Mouse (Mus musculus): ENCODE measurements around the gene 1700014D04Rik.
"Not testable (repeated sequence)": the region's sequence is repeated elsewhere in the genome, so short reads cannot be mapped to it uniquely, and the experiment has no call there.

The 1700014D04Rik gene

DNA sequence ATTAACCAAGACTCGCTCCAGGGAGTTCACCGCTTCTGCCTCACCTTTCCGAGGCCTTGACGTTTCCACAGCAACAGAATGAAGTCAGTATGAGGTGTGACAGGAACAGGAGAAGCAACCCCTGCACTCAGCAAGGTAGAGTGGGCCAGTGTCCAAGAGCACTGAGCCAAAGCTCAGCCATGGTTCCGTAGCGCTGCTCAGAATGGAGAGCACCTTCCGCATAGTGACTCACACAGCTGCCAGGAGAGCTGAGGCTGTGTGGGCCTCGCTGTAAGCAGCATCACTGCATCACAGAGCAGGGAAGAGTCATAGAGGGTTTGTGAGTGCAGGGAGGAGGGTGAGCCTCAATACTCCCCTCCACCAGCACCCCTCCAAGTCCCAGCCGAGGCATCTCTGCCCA lies at the start of gene 1700014D04Rik:
TSS of gene 1700014D04Rik (minus strand) at position 42 of the 400 bp plus-strand sequence.
- no peak for DNase-seq

DNA sequence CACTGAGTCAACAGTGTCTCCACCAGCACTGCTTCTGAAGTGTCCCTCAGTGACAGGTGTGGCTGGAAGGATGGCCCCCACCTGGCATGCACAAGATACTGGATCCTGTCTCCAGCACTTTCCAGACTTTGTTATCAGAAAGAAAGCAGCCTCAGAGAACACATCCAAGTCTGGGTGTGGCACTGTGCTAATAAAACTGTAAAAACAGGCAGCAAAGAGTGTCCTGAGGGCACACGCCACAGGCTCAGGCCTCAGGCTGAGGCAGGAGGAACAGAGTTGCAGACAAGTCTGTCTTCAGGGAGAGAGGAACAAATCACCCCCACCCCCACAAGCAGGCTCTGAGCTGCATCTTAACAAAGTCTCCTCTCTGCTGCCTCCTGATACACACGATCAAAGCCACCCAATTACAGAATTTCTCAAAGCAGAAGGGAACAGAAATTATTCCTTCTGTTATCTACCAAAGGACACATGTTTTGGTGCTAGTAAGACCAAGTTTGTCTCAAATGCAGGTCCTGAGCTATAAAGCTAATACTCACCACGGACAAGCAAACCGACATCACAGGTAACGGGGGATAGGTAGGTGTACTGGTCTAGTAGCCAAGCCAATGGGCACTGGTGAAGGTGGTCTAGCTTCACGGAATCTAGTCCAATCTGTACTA lies 49.4 kb upstream of the 1700014D04Rik start:
- DNase-seq = no peak

DNA sequence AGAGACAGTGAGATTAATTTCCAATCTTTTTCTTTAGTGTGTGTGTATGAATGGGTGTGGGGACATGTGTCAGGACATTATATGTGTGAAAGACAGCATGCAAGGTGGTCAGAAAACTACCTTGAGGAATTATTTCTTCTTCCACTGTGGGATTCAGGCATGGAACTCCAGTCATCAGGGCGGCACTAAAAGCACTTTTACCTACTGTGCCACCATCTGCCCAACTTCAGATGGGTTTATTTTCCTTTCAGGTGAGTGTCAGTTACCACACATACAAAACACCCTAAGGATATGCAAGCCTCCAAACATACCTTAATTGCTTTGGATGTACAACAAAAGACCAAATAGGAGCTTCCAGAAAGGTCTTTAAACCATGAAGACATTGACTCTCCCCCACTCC lies 48.2 kb upstream of the 1700014D04Rik start:
- DNase-seq = peak; percentile 20 to 51

DNA sequence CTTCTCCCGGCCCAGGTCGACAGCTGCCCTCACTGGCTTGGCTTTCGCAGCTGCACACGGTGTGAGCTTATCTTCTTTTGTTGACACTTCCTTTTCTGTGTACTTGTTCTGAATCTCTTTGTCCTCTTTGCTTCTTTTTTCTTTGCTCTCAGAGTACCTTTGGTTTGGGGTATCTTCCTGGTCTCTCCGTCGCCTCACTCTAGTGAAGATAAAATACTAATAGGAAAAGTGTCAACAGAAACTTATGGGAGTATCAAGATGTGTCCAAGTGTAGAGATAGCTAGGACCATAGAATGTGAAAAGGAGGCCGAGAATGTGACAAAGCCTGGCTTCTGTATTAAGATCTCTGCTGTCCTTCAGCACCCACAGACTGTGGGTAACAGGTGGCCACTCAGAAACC lies 35.6 kb upstream of the 1700014D04Rik start, which contains the start of gene Gm49354:
TSS of gene Gm49354 (minus strand) at position 101 of the 400 bp plus-strand sequence.
- DNase-seq = no peak

DNA sequence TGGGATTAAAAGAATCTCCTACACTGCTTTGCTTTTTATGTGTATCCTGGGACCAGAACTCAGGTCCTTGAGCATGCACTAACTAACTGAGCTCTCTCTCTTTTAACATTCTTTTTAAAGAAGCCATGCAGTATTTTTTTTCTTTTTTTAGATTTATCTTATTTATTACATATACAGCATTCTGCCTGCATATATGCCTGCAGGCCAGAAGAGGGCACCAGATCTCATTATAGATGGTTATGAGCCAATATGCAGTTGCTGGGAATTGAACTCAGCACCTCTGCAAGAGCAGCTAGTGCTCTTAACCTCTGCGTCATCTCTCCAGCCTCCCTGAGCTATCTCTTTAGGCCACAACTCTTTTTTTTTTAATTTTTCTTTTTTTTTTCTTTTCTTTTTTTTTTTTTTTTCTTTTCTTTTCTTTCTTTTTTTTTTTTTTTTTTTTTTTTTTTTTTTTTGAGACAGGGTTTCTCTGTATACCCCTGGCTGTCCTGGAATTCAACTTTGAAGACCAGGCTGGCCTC lies 33.3 kb upstream of the 1700014D04Rik start:
- not testable (repeated sequence) for DNase-seq

DNA sequence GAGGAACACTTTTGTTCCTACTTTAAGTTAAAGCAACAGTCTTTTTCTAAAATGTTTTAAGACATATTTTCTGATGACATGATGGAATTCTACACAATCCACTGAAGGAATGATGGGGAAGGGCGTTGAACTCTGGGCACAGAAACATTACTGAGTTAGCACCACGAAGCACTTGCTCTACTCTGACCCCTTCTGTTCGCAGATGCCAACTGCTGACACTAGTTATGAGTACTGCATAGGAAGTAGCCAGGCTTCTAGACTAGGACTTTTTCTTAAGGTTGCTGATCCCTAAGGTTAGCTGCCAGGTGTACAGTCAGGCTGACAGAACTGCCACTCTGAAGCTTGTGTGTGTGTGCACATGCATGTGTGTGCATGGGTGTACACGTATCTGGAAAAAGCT lies 32.7 kb upstream of the 1700014D04Rik start:
- DNase-seq = no peak

DNA sequence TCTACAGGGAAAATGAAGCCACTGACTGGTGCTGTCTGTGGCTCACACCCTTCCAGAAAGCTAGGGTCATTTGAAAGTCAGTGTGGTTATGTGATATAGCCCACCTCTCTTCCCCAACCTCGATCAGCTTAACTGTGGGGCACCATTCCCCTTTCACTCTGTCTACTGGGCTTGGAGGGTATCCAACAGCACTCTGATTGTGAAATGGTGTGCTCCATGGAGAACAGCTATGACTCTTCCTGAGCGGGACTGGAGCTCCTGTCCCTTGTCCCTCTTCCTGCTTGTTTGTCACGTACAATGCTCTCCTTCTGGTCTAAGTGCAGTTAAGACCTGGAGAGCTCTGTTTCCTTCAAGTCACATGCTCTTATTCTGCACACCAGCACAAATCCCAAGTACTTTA lies 28.6 kb upstream of the 1700014D04Rik start:
- DNase-seq = no peak

DNA sequence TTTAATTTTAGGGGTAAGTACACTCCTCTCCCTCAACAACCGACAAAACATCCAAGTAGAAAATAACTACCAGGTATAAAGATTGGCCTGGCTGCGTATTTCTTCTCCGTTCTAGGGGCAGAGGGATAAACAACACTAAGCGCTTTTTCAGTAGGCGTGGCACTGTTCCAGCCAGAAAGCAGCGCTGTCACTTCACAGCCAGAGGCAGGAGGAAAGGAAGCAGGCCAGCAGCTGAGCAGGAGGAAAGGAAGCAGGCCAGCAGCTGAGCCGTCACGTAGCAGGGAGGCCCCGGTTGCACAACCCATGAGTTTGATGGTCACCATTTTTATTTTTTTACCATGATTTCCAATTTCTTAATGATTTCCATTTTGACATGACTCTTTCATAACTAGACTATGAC lies 24.7 kb upstream of the 1700014D04Rik start:
- DNase-seq = peak; percentile 38 to 43

DNA sequence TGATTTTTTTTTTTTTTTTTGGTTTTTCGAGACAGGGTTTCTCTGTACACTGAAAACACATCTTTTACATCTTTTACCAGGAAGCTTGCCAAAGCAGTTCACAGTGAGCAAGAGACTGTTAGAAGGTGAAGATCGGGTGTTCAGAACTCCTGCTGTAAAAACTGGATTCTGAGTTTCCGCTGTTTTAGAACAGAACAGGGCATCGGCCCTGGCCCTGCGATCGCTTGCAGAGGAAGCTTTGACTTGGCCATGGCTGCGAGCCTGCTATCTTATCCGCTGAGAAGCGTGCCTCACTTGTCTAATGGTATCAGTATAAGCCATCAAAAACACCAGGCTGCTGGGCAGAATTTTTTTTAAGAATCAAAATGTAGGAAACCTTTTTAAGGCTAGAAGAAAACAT lies 24.3 kb upstream of the 1700014D04Rik start:
- peak in 1 of 2 experiments; percentile 21 for DNase-seq

DNA sequence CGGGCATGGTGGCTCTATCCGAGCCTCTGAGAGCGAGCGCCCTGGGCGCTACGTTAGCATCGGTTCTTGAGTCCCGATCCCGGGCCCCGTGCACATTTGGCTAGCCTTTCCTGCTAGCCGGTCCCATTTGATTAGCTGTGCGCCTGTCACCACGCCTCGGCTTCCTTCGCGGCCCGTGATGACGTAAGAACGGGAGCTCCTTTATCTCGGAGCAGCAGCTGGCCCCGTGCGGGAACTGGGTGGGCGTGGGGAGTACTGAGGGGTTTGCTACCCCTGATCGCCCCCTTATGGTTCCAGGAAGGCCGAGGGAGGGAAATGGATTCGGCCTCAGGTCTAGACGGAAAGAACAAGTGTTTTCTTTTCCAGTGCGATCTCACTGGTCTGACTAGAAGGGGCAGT lies 23.6 kb upstream of the 1700014D04Rik start:
- peak; percentile 73 to 80 for DNase-seq

DNA sequence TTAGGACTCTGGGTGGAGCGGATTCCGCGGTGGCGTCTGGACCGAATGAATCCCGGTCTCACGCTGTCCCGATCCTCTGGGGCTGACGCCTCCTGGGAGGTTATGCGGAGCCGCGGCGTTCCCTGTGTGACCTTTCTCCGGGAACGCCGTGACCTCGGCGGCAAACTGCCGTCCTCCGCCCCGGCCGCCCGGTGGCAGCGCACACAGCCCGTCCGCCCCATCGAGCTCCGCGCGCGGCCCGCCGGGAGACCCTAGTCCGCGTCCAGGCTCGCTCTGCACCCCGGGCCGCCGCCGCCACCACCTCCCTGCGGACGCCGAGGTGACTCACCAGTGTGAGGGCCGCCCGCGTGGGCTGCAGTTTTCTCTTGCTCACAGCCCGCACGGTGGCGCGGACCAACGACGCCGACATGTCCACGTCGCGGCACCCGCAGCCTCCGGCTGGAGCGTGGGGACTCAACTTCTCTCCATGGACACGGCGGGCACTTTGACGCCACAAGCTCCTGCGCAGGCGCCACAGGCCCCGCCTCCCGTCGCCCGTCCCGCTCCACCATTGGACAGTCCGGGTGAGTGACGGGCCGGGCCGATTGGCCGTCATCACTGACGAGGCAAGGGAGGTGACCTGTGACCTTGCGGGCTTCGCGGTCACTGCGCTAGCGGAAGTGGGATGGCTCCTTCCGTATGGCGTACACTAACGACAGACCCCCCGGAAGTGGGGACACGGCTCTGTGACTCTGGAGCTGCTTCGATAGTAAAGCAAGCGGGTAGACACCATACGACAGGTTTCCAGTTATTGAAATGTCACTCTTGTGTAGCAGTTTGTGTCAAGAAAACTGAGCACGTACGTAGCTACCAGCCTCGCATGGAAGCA lies 23.0 kb upstream of the 1700014D04Rik start, which contains the start of gene Isca1:
TSS of gene Isca1 (minus strand) at position 515 of the 868 bp plus-strand sequence.
- peak; percentile 99 for DNase-seq

DNA sequence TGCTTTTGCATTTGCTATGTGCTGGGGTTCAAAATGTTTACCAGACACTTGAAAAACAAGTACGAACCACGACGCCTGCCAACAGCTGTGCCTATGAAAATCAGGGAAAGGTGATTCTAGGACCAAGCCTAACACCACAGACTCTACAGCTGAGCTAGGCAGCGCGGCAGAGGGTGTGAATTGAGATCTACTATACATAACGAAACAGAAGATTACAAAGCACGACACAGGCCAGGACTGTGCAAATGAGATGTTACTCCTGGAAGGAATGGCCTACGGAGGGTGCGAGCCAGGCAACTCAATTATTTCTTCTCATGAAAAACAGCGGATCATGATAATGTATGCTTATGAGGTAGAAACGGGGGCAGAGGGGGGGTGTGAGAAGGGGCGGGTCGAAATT lies 22.0 kb upstream of the 1700014D04Rik start:
- DNase-seq = no peak

DNA sequence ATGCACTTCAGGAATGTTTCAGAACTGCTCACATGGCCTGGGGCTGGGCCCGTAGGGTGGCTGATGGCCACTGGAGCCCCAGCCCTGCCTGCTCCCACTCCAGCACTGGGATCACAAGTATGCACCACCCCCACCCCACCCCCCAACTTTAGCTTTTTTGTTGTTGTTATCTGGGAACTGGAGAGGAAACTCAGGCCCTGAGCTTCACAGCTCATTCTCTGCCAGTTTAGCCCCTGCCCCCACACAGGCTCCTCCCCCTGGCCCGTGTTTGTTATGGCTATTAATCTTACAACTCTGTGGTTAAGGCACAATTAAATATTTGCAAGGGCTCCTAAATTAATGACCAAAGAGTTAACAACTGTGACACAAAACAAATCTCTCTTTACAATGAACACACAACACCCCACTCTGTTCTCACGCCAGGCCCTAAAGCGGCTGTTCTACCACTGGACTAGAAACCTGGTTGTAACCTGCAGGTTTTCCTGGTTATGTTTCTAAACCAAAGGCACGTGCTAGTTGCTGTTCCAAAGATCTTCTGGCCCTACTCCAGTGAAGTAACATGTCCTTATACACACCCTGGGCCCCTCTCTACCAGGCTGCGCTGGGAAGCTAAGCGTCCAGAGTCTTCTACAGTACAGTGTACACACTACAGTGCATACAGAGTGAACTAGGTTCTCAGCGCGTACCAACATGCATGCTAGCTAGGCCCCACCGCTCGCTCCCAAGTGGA lies 20.4 kb upstream of the 1700014D04Rik start:
- no peak for DNase-seq

DNA sequence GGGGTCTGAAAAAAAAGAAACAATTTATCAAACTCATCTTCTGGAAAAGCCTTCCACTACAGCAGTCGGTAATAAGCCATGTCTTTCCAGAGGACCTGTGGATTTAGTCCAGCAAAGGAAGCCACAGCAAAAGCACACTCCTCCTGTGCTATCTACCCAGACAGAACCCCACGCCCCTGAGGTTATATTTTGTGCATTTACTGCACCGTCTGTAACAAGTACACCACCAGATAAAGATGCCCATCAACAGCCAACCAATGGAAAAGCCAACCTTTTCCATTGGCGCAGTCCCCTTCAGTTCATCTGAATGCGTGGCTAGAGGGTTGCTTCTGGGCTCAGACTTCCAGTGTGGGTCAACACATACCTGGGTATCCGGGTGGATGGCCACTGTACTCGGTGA lies 16.2 kb upstream of the 1700014D04Rik start:
- no peak for DNase-seq

DNA sequence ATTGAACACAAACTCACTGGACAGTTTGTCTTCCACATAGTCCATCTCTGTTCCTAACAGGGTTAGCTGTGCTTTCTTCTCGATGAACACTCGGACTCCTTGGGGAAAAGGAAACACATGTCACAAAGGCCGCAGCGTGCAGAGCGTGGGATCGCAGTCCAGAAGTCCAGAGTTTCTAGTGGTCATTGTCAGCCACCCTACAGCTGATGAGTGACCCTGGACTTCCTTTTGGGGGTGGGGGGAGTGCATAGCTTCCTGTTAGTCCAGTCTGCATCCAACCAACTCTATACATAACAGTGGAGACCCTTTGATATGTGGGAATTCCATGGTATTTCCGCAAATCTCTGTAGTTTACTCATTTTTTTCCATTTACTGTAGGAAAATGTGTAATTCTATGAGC lies 10.4 kb upstream of the 1700014D04Rik start:
- DNase-seq = no peak

DNA sequence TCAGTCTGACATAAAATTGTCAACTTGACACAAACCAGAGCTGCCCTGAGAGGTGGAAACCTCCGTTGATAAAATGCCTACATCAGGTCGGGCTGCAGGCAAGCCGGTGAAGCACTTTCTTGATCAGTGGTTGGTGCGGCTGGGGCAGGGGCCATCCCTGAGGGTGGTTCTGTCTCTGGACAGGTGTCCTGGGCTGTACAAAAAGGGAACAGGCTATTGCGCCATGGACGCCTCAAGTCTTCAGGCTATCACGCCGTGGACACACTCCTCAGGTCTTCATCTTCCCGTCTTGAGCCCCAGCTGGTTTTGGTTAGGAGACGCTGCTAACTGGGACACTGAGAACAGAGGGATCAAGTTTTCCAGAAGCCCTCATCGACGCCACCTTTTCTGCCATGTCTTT lies 3.8 kb upstream of the 1700014D04Rik start:
- no peak for DNase-seq

DNA sequence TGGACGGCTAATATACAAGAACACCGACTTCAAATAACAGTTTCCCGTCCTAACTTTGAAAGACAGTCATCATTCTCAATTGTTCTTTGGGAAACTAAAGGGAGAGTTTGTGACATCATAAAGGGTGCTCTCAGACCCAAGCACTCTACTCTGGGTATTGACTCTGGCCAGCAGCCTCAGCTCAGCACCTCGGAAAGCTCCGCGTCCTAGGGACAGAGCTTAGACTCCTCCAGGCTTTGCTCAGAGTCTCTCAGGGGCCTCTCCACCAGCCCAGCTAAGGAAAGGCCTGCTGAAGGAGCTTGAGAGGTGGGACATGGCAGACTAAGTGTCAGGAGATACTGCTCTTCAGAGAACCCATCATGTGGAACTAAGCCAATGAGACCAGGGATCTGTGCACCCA lies 388 bp downstream of the 1700014D04Rik start:
- no peak for DNase-seq

DNA sequence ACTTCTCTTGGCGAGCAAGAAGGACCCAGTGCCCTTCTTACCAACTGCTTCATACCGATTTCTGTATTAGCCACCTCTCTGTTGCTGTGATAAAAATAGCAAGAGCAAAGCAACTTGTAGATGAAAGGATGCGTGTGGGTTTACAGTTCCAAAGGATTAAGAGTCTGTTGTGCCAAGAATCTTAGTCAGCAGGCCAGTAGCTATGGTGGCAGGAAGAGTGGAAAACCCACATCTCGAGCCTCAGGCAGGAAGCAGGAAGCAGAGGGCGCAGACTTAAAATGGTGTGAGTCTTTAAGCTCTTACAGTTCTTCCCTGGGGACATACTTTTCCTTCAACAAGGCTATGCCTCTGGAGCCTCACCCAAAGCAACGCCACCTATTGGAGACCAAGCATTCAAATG lies 1.1 kb downstream of the 1700014D04Rik start:
- no peak for DNase-seq

DNA sequence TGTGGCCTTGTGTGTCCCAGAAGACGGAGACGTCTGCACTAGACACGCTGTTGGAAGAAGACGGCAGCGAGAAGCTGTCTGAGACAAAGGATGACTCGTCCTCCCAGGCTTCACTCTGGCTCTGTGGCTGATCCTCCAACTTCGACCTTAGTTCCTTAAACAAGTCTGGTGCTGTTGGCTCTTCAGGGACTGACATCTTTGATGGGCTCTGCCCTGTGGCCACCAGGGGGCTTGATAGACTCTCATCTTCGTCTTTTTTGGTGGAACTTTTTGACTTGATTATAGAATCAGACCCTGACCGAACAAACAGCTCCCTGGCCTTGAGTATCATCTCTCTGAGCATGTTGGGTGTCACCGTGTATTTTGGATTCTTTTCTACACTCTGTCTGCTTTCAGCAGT lies 4.9 kb downstream of the 1700014D04Rik start:
- no peak for DNase-seq

DNA sequence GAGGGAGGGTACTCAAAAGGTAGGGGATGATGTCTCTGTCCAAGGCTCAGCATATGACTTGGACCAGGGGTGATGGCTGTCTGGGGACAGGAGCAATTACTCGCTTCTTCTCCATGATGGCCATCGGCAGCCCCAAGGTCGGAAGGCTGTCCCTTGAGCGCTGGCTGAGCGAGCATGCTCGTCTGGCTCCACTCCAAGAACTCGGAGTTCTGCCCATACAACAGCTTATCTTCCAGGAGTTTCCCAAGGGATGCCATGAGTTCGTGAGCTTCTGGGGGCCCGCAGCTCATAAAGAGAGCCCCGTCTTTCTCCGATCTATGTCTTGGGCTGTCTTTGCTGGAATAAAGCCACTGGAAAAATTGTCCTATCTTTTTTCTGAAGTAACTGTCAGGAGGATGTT lies 5.5 kb downstream of the 1700014D04Rik start:
- no peak for DNase-seq

DNA sequence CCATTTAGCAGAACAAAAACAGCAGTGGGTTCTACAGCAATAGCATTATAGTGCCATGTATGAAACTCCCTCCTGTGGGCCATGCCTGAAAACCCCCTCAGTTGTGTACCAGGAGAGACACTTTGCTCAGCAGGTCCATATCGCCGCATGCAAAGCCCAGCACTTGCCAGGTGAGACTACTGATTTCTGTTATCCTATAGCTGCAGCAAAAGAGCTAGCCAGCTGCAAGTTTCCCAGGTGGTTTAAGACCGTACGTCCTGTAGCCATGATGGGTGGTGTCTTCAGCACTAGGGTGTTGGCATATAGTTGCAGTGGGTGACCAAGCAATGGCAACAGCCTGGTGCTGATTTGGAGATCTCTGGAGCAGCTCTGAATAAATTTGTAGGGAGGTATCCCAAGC lies 7.2 kb downstream of the 1700014D04Rik start:
- no peak for DNase-seq

DNA sequence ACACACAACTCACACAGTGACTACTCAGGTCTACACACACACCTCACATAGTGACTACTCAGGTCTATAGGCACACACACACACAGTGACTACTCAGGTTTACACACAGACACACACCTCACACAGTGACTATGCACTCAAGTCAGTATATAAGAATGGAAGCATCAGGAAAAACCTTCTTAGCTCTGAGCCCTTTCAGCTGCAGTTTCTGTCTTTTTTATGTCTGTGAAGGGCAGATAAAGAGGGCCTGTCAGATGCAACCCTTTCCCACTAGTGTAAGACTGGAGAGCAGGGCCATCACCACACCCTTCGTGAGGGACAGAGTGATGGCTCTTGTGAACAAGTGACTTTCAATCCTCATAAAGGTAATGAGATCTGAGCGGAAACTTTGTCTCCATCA lies 8.1 kb downstream of the 1700014D04Rik start:
- no peak for DNase-seq

DNA sequence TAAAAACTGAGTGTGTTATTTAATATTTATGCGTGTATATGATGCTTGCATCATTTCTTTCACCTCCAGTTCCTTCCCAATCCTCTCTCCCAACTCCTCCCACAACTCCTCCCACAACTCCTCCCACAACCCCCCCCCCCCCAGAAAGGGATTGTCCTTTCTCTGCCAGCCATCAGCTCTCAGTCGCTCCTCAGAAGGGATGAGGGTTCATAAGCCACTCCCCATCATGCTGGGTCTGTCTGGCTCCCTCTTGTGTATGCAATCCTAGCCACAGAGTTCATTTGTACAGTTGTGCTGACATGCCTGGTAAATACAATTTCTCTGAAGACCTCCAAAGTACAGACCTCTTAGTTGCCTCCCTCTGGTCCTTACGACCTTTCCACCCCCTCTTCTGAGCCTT lies 11.4 kb downstream of the 1700014D04Rik start:
- no peak for DNase-seq
